Mouse (Mus musculus): ENCODE measurements around the gene Lgr5.

- no peak for TF ChIP-seq POLR2A (IDR thresholded peaks at IDR 0.05; ENCODE audit: borderline replicate concordance, low read depth, low read length)
- no peak for TF ChIP-seq CTCF (IDR thresholded peaks at IDR 0.05; ENCODE audit: low read depth, low read length)
Observed at GRCm38 (mm10) chr10:115570577-115570976, 17.0 kb downstream of the Lgr5 start.

All from bone marrow macrophage, adult 2 months (primary cell).